12 mouse cellular contexts compared by ENCODE assay signal in the genomic region with DNA sequence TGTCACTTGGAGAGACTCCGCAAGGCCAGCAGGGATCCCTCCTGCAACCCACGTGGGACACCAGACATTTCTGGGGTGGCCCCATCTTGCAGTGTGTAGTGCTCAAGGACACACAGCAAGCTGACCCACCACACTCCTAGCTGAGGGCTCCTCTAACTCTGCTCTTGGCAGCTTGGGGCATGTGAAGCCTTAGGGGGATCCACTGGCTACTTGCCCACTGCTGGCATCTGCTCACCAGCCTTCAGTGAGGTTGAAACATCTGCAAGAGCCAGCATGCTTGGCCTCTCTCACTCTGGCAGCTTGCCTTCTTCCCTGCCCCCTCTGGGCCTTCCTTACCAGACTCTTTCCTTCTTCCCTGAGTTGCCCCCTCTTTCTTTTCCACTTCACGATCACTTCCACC.
DNase-seq lines count a peak whose midpoint lies in the region; ATAC-seq lines count a peak whose summit lies in the region.
"Had no signal": no experiment of that assay in that cellular context is flagged by ENCODE, and none has a peak within 500 bp of the region (broad histone marks: within the 10 kb centered on the region; RNA-seq: fewer than 3 reads in every experiment).

No protein-coding gene starts in this region.

- DNase-seq in cerebellum, postnatal 10 days, result peak; percentile 88 to 93
- DNase-seq in cerebellum, postnatal 36 days, result no peak
- DNase-seq in left cerebral cortex, postnatal 10 days (ENCODE audit: extremely low spot score in 1 of 2, low spot score in 2 of 2), result peak; percentile 61 to 72
- DNase-seq in left cerebral cortex, adult 11 months (ENCODE audit: low spot score), result no peak
- DNase-seq in adrenal gland, postnatal 25 days, result peak; percentile 22
- DNase-seq in layer of hippocampus, postnatal 14 days (ENCODE audit: low spot score in 2 of 2), result peak; percentile 61 to 70
- no peak for DNase-seq in ovary, postnatal 36 days (ENCODE audit: low spot score)
- DNase-seq: cerebellum, adult 9-10 months; heart, adult 2 months; heart, postnatal 36 days; thymus, postnatal 14 days had no signal

- no peak for ATAC-seq in granulocyte monocyte progenitor cell, adult 5-6 weeks (replicated peaks; ENCODE audit: poor library complexity, severe bottlenecking)

- intact Hi-C loops in left cerebral cortex, postnatal 10 days (cut with DNase I), result no loop called here

Comparison
In these comparisons a context has a peak if more than half of its experiments do, and no peak if none do; other contexts are left out.
1. DNase-seq: peak in cerebellum, postnatal 10 days (2 of 2), left cerebral cortex, postnatal 10 days (2 of 2), adrenal gland, postnatal 25 days (single experiment) and layer of hippocampus, postnatal 14 days (2 of 2); none in cerebellum, postnatal 36 days (0 of 2), left cerebral cortex, adult 11 months (single experiment) and ovary, postnatal 36 days (single experiment).